Mouse (Mus musculus) erythroblast, embryonic 14.5 days (primary cell): ENCODE measurements around the gene Adipor2.

Experiments
- GATA1 ChIP-seq: IDR thresholded peaks from 2 replicates; pipeline ENCODE4 v1.6.1; 2012; ENCODE audit warnings: low read length, inconsistent platforms, mixed read lengths
- TAL1 ChIP-seq: IDR thresholded peaks from 3 replicates; pipeline ENCODE4 v1.6.1; 2012; ENCODE audit warnings: low read length, inconsistent platforms, mixed read lengths

DNA sequence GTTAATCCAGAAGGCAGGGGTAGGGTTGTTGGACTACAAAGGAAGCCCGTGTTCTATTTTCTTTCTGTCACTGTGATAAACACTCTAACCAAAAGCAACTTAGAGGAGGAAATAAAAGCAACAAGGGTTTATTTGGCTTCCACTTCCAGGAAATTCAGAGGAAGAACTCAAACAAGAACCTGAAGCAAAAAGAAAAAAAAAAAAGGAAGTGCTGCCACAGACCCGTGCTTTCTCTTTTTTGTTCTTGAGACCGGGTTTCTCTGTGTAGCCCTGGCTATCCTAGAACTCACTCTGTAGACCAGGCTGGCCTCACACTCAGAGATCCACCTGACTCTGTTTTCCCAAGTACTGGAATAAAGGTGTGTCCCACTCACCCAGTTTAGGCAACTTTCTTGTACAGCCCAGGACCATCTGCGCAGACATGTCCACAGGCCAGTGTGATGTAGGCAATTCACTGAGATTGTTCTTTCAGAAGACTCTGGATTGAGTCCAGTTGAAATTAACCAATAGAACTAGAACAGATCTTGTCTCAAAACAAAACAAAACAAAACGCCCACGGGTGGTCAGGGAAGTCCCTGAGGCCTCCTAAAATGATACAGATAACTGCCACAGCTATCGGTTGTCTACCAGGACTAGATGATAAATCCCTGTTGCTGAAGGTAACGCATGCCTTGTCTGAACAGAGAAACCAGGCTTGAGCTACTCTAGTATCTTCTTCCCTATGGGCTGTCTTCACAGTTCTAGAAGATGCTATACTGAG is 15.8 kb downstream of the Adipor2 start:
- TF ChIP-seq GATA1 (no peak), TAL1 (no peak)
